Mouse (Mus musculus) adrenal gland, postnatal 25 days (tissue): ENCODE results near the gene Cd9. TPM values are rescaled to one million over a fixed set of nuclear protein-coding genes. Genes with fewer than 3 reads are reported as not detected.
A peak's percentile ranks its signal among the peaks of the same experiment; 100 is the strongest.

Experiments
- DNase-seq: peaks from one replicate; pipeline ENCODE4 v3.0.0; 2021; ENCODE audit warnings: mixed read lengths
- total RNA-seq: library from RNA; stranded (reverse); gene quantifications from 2 replicates; pipeline ENCODE4 v1.2.3, GENCODE M21; 2021

Cd9 gene
- total RNA-seq, 1 experiment from 2014 or later = 128 TPM

DNA sequence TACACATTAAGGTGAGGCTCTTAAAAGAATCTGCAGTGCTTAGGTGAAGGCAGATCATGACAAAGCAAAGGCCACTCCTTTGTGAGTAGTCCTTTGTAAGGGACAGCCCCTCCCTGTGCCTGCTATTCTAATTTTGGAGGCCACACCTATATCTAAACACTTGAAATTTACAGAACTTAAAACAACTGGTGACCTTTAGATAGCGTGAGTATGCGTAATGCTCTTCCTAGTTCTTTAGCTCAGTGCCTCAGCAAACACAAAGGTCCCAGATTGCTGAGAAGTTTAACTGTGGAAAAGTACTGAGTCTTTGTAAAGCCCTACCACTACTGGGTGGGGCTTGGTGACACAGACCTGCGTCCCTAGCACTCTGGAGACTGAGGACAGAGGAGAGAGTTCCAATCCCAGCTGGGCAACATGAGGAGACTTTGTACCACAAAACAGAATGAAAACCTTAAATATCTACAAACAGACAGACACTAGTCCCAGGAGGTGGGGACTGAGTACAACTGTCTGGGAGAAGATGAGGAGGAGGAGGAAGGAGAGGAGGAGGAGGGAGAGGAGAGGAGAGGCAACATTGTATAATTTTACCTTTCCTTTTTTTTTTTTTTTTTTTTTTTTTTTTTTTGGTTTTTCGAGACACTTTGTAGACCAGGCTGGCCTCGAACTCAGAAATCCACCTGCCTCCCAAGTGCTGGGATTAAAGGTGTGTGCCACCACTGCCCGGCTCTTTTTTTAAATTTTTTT, 60.7 kb downstream of the Cd9 start:
- no peak for DNase-seq

DNA sequence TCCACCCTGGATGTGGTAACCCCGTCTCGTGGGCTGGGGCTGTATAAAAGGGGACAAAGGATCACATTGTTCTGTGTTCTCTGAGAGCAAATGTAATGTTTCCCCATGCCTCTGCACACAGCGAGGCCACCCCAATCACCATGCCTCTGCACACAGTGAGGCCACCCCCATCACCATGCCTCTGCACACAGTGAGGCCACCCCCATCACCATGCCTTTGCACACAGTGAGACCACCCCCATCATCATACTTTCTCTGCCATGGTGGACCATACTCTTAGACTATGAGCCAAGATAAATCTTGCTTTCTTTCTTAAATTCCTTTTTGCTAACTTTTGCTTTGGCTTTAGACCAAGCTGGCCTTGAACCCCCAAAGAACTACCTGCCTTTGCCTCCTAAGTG, 61.3 kb downstream of the Cd9 start:
- DNase-seq = no peak

DNA sequence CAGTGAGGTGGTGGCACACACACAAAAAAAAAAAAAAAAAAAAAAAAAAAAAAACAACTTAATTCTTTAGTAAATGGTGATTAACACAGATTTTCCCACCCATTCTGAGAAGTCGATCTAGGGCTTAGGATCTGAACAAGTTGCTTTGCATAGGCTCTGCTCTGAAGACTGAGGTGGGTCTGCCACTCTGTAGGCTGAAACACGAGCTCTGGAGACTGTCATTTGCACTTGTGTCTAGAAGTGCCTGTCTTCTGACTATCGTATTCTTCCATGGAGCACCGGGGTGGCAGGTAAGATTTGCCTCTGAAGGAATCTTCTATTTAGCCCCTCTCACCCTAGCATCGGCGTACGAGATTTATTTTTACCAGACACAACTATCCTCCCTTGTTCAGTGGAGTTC, 62.1 kb downstream of the Cd9 start:
- DNase-seq = no peak

DNA sequence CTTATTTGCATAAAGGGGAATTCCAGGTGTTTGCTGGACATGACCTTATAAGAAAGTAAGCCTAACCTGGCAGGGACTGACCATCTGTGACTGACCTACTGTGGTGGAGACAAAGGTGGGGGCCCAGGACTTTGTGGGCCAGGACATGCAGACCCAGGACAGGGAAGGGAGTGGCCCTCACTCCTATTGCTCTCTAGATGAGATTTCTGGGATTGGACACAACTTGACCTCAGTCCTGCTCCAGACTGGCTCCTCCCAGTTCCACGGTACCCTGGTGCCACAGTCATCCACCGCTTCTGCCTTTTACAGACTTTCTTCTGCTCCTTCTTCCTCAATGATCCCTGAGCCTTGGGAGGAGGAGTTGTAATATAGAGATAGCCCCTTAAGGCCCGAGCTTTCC, 63.6 kb downstream of the Cd9 start:
- DNase-seq = no peak

DNA sequence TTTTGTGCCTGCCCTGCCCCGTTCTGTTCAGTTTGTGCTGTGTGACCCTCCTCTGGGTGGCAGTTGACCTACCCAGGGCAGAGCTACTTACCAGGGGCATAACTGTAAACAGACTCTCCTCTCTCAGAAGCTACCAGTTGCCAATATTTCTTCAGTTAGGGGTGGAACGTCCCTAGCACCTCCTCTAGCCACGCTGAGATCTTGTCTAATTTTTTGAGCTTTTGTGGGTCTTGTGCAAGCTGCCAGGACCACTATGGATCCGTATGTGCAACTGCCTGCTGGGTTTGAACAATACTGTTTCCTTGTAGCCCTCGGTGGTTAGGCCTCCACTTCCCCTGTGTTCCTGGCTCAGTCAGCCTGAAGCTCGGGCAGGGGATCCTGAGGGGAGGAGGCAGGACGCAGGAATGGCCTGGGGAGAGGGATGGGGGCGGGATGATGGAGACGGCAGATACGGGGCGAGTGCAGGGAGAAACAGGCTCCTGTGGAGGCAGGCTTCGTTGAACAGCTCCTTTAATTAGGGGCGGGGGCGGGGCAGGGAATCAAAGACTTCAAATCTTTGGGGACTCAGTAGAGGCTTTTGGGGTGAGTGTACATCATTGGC, 64.1 kb downstream of the Cd9 start:
- no peak for DNase-seq

DNA sequence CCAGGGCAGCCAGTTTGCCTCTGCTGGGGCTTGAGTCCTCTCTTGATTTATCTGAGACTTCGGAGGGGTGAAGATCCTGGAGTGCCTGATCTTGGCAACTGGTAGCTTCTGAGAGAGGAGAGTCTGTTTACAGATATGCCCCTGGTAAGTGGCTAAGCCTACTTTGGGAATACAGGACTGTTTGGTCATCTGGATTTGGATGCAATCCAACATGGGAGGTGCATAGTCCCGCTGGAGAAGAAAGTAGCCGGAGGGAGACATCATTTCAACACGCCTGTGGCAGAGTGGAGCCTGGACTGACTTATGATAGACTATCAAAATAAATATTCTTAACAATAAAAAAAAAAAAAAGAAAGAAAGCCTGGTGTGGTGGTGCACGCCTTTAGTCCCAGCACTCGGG, 64.8 kb downstream of the Cd9 start:
- DNase-seq = no peak

DNA sequence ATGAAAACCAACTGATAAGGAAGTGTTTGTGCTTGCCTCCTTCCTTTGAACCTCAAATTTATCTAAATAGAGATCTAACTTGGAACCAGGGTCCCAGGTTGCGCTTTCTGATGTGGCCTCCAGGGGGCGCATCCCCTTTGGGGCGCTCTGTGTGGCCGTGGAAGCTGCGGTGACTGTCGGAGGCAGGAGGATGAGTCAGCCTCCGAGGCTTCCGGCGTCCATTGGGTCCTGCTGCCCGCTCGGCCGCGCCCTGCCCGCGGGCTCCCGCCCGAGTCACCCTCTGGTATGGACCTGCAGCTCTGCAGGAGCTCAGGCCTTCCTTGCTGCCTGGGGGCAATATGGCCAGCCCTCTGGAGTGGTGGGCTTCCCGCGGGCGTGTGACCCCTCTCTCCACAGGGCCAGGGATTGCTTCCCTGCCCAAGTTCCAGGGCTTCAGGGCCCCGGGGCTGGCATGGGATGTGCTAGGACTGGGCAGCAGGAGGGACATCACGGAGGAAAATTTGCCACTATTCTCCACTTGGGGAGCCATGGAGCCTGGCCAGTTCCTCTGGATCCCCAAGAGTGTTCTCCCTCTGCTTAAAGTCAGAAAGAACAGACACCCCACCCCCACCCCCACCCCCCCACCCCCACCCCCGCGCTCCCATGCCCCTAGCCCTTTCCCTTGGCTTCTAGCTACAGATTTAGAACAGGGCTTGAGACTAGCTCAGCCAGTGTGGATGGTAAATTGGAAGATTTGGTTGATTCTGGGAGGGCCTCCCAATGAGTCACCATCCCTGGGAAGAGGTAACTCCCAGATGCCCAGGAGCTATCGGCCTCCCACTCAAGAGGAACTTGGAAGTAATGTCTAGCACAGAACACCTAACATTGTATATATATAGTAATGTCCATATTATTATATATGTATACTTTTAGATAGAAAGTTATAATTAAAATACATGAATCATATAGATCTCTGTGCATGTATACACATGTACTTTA, 67.9 kb downstream of the Cd9 start:
- peak; percentile 87 for DNase-seq

DNA sequence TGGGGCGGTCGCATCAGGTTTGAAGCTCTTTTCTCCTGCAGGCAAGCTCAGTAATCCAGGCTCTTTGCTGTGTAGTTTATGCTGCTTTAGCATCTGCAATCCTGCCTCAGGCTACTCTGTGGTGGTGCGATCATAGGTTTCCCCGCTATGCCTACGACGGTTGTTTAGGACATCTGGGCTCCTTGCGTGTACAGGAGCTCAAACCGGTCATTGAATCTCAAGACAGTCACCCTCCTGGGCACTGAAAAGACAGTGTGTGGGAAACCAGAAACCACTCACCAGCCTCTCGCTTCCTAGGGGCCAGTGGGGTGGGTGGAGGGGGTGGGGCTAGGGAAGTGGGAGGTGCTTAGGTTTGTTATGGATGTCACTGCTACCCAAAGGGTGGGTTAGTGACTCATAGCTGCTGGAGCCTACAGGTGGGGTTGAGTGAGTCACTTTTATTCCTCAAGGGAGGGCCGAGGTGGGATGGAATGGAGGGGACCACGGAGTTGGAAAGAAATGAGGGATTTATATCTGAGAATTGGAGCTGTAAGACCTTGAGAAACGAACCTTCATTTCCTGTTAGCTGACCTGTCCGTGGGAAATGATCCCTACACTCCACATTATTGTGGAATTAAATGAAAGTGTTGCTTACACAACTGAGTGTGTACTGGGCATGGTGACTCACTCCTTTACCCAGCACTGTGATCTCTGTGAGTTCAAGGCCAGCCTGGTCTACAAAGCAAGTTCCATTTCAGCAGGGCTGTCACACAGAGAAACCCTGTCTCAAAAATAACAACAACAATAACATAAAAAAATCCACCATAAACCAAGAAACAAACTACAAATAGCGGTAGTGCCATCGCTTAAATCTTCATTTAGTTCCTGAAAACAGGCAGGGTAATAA, 69.1 kb downstream of the Cd9 start:
- no peak for DNase-seq

DNA sequence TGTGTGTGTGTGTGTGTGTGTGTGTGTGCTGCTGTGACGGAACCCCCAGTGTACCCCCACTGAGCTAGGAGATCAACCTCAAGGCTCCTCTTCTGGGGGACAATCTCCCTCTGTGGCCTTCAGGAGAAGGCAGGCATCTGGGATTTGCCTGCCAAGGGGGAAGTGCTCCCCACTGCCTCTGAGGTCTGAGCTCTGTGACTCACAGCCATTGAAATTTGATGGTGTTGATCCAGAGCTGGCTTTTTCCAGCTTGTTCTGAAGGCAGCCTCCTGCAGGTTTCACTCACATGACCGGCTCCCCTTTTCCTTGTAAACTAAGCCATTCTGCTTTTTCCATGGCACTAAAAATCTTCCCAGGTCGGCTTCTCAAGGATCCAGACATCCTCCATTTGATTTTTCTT, 70.4 kb downstream of the Cd9 start:
- peak; percentile 35 for DNase-seq

DNA sequence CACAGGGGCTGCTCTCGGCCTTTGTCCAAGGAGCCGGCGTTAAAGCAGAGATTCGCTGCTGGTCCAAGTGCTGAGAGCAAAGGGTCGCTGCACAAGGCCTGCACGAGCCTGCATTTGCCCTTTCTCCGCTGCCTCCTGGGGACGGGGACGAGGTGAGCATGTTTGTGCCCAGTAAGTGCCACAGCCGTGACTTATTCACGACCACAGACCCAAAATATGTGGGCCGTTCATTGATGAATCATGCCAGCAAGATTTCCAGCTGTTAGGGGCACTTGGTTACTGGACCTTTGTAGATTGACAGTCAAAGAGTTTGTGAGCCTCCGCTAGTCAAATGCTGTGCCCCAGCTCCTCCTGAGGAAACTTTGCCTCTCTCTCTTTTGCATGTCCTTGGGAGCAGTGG, 71.1 kb downstream of the Cd9 start:
- no peak for DNase-seq

DNA sequence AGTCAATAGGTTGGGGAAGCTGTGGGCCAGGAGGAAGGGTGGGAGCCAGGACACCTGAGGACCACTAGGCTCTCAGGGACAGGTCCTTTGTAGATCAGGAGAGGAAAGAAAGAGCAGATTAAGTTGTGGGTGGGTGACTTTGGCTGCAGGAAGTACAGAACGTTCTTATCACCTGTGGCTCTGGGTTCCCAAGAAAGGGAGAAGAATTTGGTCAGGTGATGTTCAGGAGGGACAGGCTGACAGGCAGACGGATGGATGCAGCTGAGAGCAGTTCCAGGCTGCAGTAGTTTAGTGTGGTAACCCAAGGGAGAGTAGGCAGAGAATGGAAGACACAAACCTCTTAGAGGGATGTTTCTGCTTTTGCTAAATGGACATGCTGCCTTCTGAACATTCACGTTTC, 71.5 kb downstream of the Cd9 start:
- DNase-seq = no peak

DNA sequence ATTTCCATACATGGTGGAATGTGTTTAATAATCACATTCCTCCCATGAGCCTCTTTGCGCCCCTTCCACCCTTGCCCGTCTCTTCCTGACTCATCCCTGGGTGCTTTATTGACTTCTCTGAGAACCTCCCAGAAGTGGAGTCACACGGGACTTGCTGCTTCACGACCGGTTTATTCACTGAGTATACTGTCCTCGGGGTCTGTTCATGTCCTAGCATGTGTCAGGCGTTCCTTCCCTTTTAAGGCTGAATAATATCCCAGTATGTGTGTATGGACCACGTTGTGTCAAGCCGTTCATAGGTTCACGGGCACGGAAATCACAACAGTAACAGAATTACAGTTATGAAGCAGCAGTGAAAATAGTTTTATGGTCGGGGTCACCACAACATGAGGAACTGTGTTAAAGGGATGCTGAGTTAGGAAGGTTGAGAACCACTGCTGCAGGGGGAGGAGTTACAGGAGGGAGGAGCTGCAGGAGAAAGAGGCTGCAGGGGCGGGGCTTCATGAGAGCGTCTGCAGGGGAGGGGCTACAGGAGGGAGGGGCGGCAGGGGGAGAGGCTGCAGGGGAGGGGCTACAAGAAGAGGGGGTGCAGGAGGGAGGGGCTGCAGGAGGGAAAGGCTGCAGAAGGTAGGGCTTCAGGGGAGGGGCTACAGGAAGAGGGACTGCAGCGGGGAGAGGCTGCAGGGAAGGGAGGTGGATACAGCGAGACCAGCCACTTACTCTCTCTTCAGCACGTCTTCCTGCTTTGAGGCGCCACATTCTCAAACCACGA, 72.4 kb downstream of the Cd9 start:
- DNase-seq = peak; percentile 75

DNA sequence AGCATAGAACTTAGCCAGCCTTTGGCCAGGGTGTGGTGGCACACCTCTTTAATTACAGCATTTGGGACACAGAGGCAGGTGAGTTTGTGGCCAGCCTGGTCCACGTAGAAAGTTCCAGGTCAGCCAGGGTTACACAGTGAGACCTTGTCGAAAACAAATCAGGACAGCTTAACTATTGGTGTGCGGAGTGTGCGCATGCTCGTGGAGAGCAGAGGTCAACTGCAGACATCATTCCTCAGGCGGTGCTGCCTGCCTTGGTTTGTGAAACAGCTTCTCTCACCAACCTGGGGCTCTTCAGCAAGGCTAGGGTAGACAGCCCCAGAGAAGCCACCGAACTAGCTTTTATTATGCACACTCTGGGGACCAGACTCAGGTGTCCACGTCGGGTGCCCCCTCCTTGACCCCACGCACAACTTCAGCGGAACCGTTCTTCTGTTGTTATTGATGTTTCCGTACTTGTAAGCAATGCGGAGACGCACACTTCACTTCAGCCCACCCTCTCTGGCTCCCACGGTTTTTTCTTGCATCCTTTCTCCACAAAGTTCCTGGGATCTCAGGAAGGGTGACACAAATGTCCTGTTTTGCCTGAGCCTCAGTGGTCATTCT, 74.0 kb downstream of the Cd9 start:
- no peak for DNase-seq

DNA sequence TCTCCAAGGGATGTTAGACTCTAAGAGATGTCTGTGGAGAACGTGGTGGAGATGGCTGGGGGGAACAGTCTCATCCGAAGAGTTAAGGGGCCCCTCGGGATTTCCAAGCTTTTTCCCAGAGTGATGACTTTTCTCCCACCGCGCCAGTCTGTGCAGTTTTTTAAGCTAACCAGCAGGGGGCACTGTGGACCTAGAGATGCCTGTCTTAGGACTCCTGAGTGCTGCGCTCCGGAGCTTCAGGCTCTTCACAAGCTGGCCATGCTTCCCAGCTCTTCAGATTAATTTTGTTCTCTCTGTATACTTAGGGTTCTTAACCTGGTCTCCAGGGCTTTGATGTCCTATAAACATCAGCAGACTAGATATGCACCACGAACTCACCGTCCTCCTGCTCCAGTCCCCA, 75.8 kb downstream of the Cd9 start:
- DNase-seq = peak; percentile 80

DNA sequence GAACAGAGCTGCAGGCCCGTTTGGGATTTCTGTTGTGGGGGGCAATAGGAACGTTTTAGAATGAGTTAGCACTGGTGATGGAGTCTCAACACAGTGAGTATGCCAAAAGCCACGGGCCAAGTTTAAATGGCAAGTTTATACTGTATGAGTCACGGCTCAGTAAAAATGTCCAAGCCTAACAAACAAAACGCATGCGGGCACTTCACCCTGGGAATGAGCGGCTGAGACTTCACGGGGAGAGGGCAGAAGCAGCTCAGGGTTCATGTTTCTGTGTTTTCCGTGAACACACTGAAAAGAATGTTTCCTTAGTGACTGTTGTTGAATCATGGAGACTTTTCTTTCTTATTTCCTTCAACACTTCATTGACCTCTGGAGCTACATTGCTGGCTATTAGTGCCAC, 81.3 kb downstream of the Cd9 start:
- DNase-seq = no peak

DNA sequence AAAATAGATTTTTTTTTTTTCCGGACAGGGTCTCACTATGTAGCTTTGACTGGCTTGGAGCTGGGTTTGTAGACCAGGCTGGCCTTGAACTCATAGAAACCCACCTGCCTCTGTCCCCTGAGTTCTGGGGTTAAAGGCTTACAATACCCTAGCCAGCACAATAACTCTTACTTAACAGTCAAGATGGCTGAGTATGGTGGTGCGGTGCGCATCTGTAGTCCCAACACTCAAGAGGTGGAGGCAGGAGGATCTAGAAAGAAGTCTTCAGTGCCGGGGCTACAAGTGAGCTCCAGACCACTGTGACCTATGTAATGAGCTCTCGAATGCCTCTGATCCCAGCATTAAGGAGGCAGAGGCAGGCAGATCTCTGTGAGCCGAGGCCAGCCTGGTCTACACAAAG, 82.9 kb downstream of the Cd9 start:
- no peak for DNase-seq

DNA sequence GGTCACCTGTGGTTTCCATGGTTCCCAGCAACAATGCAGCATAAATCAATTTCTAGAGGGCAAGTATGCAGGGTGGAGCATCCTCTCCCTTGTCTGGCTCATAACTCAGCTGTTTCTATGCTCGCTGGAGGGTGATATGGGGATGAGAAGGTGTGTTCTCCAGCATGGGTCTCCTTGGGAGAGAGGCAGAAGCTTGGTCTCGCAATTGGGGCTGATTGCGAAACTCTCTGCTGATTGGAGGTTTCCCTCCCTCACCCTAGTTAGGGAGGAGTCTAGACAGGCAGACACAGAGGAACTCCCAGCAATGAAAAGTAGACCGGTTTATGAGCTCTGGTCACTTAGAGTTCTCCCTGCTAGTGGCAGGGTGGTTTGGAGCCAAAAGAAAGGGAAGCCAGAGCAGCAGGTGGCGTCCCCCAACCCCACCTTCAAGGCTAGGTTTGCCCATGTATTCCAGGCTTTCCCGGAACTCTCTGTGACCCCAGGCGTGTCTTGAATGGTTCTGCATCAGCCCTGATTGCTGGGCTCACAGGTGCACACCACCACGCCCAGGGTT, 83.5 kb downstream of the Cd9 start:
- DNase-seq = no peak

DNA sequence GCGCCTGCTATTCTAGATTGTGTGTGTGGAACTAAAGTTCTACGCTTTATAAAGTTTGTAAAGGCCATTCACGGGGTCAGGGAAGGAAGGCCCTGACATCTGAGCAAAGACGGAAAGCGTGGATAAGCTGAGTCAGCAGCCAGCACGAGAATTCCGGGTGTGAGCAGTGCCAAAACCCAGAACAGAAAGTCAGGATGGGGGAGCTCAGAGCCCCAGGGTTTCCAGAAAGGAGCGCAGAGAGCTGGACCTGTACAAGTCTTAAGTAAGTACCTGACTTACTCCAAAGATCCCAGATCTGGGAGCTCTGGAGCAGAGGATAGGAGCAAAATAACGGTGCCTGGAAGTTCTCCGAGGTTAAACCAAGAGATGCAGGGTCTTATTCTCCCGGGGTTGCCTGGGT, 84.0 kb downstream of the Cd9 start:
- DNase-seq = no peak
